Mouse (Mus musculus): ENCODE measurements at regions not wholly inside any gene's neighbourhood (a gene's known extent, or its start where the extent isn't known, plus 50 kb on each side); places are given as distances from the start of the nearest gene placed in this dataset.

DNA sequence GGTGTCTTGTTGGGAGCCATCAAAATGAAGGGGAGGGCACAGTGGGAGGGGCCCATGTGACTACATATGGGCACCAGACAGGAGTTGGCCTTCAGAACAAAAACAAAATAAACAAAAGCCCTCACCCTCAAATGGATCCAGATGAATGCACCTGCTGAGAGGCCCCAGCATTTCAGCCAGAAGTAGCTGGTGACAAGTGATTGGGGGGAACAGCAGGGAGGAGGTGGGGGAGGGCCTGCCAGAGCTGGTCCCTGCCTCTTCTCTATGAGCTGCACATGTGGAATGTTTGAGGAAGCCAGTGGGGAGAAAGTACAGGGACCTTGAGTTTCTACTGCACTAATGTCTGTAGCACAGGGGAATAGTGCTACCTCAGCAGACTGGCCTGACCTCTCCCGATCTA is 139.5 kb downstream of the Efnb2 start:
- TF ChIP-seq HCFC1 (IDR thresholded peaks at IDR 0.05; ENCODE audit: borderline replicate concordance, insufficient read depth, low read length) (no peak), ZC3H11A (IDR thresholded peaks at IDR 0.05; ENCODE audit: borderline replicate concordance, low read depth, low read length) (no peak), CHD2 (IDR thresholded peaks at IDR 0.05; ENCODE audit: low read depth, low read length) (no peak)

Measured in ES-E14 (cell line).